Mouse (Mus musculus): ENCODE data around the gene Psg21. TPM values are rescaled to one million over a fixed set of nuclear protein-coding genes. Genes with fewer than 3 reads are reported as not detected.
"Not testable (repeated sequence)": the region's sequence is repeated elsewhere in the genome, so short reads cannot be mapped to it uniquely, and the experiment has no call there.

Psg21 gene
- not detected for total RNA-seq (2021)
- long read RNA-seq, experiment 1: 0 reads
- long read RNA-seq, experiment 2: 0 reads

- not testable (repeated sequence) for DNase-seq (ENCODE audit: low spot score in 2 of 2)
Observed at GRCm38 (mm10) chr7:18656625-18657024, at the start of gene Psg21. Gene Psg21, minus strand, starts transcription at chr7:18656725.

- no peak for DNase-seq (ENCODE audit: low spot score in 2 of 2)
Observed at GRCm38 (mm10) chr7:18686085-18686484, 29.6 kb upstream of the Psg21 start, which contains the start of gene Psg20. Gene Psg20, minus strand, starts transcription at chr7:18686185.

GRCm38 (mm10) chr7:18685586-18685985 lies 29.1 kb upstream of the Psg21 start:
- DNase-seq (ENCODE audit: low spot score in 2 of 2): no peak

GRCm38 (mm10) chr7:18679772-18680171 lies 23.2 kb upstream of the Psg21 start:
- DNase-seq (ENCODE audit: low spot score in 2 of 2): peak; percentile 4 to 10

GRCm38 (mm10) chr7:18626921-18627320 lies 29.6 kb downstream of the Psg21 start:
- DNase-seq (ENCODE audit: low spot score in 2 of 2): not testable (repeated sequence)

- not testable (repeated sequence) for DNase-seq (ENCODE audit: low spot score in 2 of 2)
Observed at GRCm38 (mm10) chr7:18616401-18616800, 40.1 kb downstream of the Psg21 start, which contains the start of gene Psg23. Gene Psg23, minus strand, starts transcription at chr7:18616501.

Other genes with a start within 250 kb of the Psg21 start
- not detected for gene Psg28, start 224.7 kb downstream of the Psg21 start, total RNA-seq (2021)
- gene Psg26, start 172.5 kb downstream of the Psg21 start, total RNA-seq (2021): not detected
- not detected for gene Psg25, start 124.5 kb downstream of the Psg21 start, total RNA-seq (2021)
- not detected for gene Psg27, start 89.4 kb downstream of the Psg21 start, total RNA-seq (2021)
- not detected for gene Psg23, start 40.2 kb downstream of the Psg21 start, total RNA-seq (2021)
- not detected for gene Psg20, start 29.5 kb upstream of the Psg21 start, total RNA-seq (2021)
- gene Psg22, start 61.4 kb upstream of the Psg21 start, total RNA-seq (2021): not detected
- not detected for gene Psg19, start 141.8 kb upstream of the Psg21 start, total RNA-seq (2021)
- gene Psg17, start 164.9 kb upstream of the Psg21 start, total RNA-seq (2021): not detected
- 1 to 10 TPM; 1.7 to 2.0 TPM for gene Mill2, start 183.2 kb upstream of the Psg21 start, total RNA-seq (2021)
- gene Pglyrp1, start 214.6 kb upstream of the Psg21 start, total RNA-seq (2021): 10 to 100 TPM; 28.4 to 35.0 TPM